Mouse (Mus musculus): Measurements from ENCODE around the gene Xpo5. TPM values are rescaled to one million over a fixed set of nuclear protein-coding genes. Genes with fewer than 3 reads are reported as not detected.
A peak's percentile ranks its signal among the peaks of the same experiment; 100 is the strongest.

Gene Xpo5
- polyA plus RNA-seq (2014; fragmentation: Nextera tagmentation; extraction: Ambion mirVana), result 43.4 and 44.4 TPM in 2 replicates

GRCm38 (mm10) chr17:46202421-46203071 is at the start of gene Xpo5, which contains the start of gene Polh:
Xpo5 (plus strand) TSS chr17:46202782.
Polh (minus strand) TSS chr17:46202645.
- Histone ChIP-seq H3K9ac (peak within 1 kb of the TSS; percentile 72), H3K9me3 (ENCODE audit: control insufficient read depth, low read length) (no peaks in the 10 kb centered on the region), H3K4me2 (replicated peaks) (peak within 1 kb of the TSS; percentile 97), H3K4me1 (replicated peaks; ENCODE audit: control insufficient read depth, insufficient read depth, low read length) (peaks cover 20% of the 10 kb centered on the region), H3K4me3 (replicated peaks; ENCODE audit: low read length) (peak within 1 kb of the TSS; percentile 94), H3K27me3 (ENCODE audit: control insufficient read depth, insufficient read depth, low read length) (no peaks in the 10 kb centered on the region), H3K36me3 (replicated peaks; ENCODE audit: control insufficient read depth, insufficient read depth) (peaks cover 47% of the 10 kb centered on the region), H3K27ac (peak within 1 kb of the TSS; percentile 72)
- ATAC-seq (ENCODE audit: low FRiP score) (peak; percentile 96), DNase-seq (ENCODE audit: low spot score) (peak; percentile 98)
- WGBS, result 1% methylated on average over 66 of the region's 66 CpGs

GRCm38 (mm10) chr17:46152847-46153782 is 49.5 kb upstream of the Xpo5 start, which contains the start of gene Mad2l1bp:
Mad2l1bp (minus strand) TSS chr17:46153553.
- peak within 1 kb of the TSS; percentile 57 for H3K4me3 ChIP-seq (replicated peaks; ENCODE audit: low read length)
- DNase-seq (ENCODE audit: low spot score), result peak; percentile 82
- H3K36me3 ChIP-seq (replicated peaks; ENCODE audit: control insufficient read depth, insufficient read depth), result peaks cover 9% of the 10 kb centered on the region
- peaks cover 8% of the 10 kb centered on the region for H3K4me1 ChIP-seq (replicated peaks; ENCODE audit: control insufficient read depth, insufficient read depth, low read length)
- H3K27ac ChIP-seq, result peak within 1 kb of the TSS; percentile 44
- WGBS, result 10% methylated on average over 33 of the region's 33 CpGs
- no peaks in the 10 kb centered on the region for H3K27me3 ChIP-seq (ENCODE audit: control insufficient read depth, insufficient read depth, low read length)
- ATAC-seq (ENCODE audit: low FRiP score), result peak; percentile 91
- H3K9ac ChIP-seq, result peak within 1 kb of the TSS; percentile 78
- peak within 1 kb of the TSS; percentile 95 for H3K4me2 ChIP-seq (replicated peaks)
- H3K9me3 ChIP-seq (ENCODE audit: control insufficient read depth, low read length), result no peaks in the 10 kb centered on the region

- ATAC-seq (ENCODE audit: low FRiP score) (no peak), DNase-seq (ENCODE audit: low spot score) (no peak)
- H3K4me1 ChIP-seq (replicated peaks; ENCODE audit: control insufficient read depth, insufficient read depth, low read length), result peaks cover 8% of the 10 kb centered on the region
- H3K27me3 ChIP-seq (ENCODE audit: control insufficient read depth, insufficient read depth, low read length), result no peaks in the 10 kb centered on the region
- WGBS, result 99% methylated on average over 3 of the region's 3 CpGs
- H3K27ac ChIP-seq, result no peak overlapping the region
- no peaks in the 10 kb centered on the region for H3K9me3 ChIP-seq (ENCODE audit: control insufficient read depth, low read length)
- no peak overlapping the region for H3K4me3 ChIP-seq (replicated peaks; ENCODE audit: low read length)
- no peak overlapping the region for H3K9ac ChIP-seq
- H3K4me2 ChIP-seq (replicated peaks), result no peak overlapping the region
- no peaks in the 10 kb centered on the region for H3K36me3 ChIP-seq (replicated peaks; ENCODE audit: control insufficient read depth, insufficient read depth)
These were observed 48.2 kb upstream of the Xpo5 start for GRCm38 (mm10) chr17:46154336-46154735.

- Histone ChIP-seq H3K4me3 (replicated peaks; ENCODE audit: low read length) (no peak overlapping the region), H3K9ac (no peak overlapping the region), H3K4me2 (replicated peaks) (no peak overlapping the region), H3K27me3 (ENCODE audit: control insufficient read depth, insufficient read depth, low read length) (no peaks in the 10 kb centered on the region), H3K27ac (no peak overlapping the region), H3K9me3 (ENCODE audit: control insufficient read depth, low read length) (no peaks in the 10 kb centered on the region), H3K36me3 (replicated peaks; ENCODE audit: control insufficient read depth, insufficient read depth) (no peaks in the 10 kb centered on the region), H3K4me1 (replicated peaks; ENCODE audit: control insufficient read depth, insufficient read depth, low read length) (peaks cover 15% of the 10 kb centered on the region)
- ATAC-seq (ENCODE audit: low FRiP score), result no peak
- DNase-seq (ENCODE audit: low spot score), result no peak
- 91% methylated on average over 5 of the region's 5 CpGs for WGBS
These were observed 45.9 kb upstream of the Xpo5 start for GRCm38 (mm10) chr17:46156680-46157079.

- ATAC-seq (ENCODE audit: low FRiP score) (no peak), DNase-seq (ENCODE audit: low spot score) (no peak)
- no peak overlapping the region for H3K9ac ChIP-seq
- H3K27me3 ChIP-seq (ENCODE audit: control insufficient read depth, insufficient read depth, low read length), result no peaks in the 10 kb centered on the region
- H3K4me1 ChIP-seq (replicated peaks; ENCODE audit: control insufficient read depth, insufficient read depth, low read length), result peaks cover 20% of the 10 kb centered on the region
- 90% methylated on average over 8 of the region's 8 CpGs for WGBS
- H3K36me3 ChIP-seq (replicated peaks; ENCODE audit: control insufficient read depth, insufficient read depth), result no peaks in the 10 kb centered on the region
- no peak overlapping the region for H3K27ac ChIP-seq
- H3K9me3 ChIP-seq (ENCODE audit: control insufficient read depth, low read length), result no peaks in the 10 kb centered on the region
- H3K4me3 ChIP-seq (replicated peaks; ENCODE audit: low read length), result no peak overlapping the region
- H3K4me2 ChIP-seq (replicated peaks), result no peak overlapping the region
These were observed 45.5 kb upstream of the Xpo5 start for GRCm38 (mm10) chr17:46157131-46157530.

GRCm38 (mm10) chr17:46159236-46159635 is 43.3 kb upstream of the Xpo5 start:
- DNase-seq (ENCODE audit: low spot score), result no peak
- H3K9ac ChIP-seq, result no peak overlapping the region
- H3K9me3 ChIP-seq (ENCODE audit: control insufficient read depth, low read length), result no peaks in the 10 kb centered on the region
- no peak overlapping the region for H3K27ac ChIP-seq
- 73% methylated on average over 2 of the region's 2 CpGs for WGBS
- peaks cover 11% of the 10 kb centered on the region for H3K36me3 ChIP-seq (replicated peaks; ENCODE audit: control insufficient read depth, insufficient read depth)
- H3K4me1 ChIP-seq (replicated peaks; ENCODE audit: control insufficient read depth, insufficient read depth, low read length), result peaks cover 12% of the 10 kb centered on the region
- no peak for ATAC-seq (ENCODE audit: low FRiP score)
- peak overlapping the region; percentile 72; the same call in 1 of the 2 replicates for H3K4me2 ChIP-seq (replicated peaks)
- H3K4me3 ChIP-seq (replicated peaks; ENCODE audit: low read length), result no peak overlapping the region
- H3K27me3 ChIP-seq (ENCODE audit: control insufficient read depth, insufficient read depth, low read length), result no peaks in the 10 kb centered on the region

GRCm38 (mm10) chr17:46160090-46160662 is 42.4 kb upstream of the Xpo5 start:
- H3K36me3 ChIP-seq (replicated peaks; ENCODE audit: control insufficient read depth, insufficient read depth), result peaks cover 20% of the 10 kb centered on the region
- WGBS, result 0% methylated on average over 16 of the region's 16 CpGs
- H3K4me2 ChIP-seq (replicated peaks), result peak overlapping the region; percentile 72
- H3K4me1 ChIP-seq (replicated peaks; ENCODE audit: control insufficient read depth, insufficient read depth, low read length), result peaks cover 12% of the 10 kb centered on the region
- H3K4me3 ChIP-seq (replicated peaks; ENCODE audit: low read length), result peak overlapping the region; percentile 73
- H3K27ac ChIP-seq, result peak overlapping the region; percentile 56
- no peaks in the 10 kb centered on the region for H3K27me3 ChIP-seq (ENCODE audit: control insufficient read depth, insufficient read depth, low read length)
- no peaks in the 10 kb centered on the region for H3K9me3 ChIP-seq (ENCODE audit: control insufficient read depth, low read length)
- H3K9ac ChIP-seq, result peak overlapping the region; percentile 45
- ATAC-seq (ENCODE audit: low FRiP score) (peak; percentile 54), DNase-seq (ENCODE audit: low spot score) (peak; percentile 79)

GRCm38 (mm10) chr17:46160686-46161085 is 41.9 kb upstream of the Xpo5 start, which contains the start of gene Gtpbp2:
Gtpbp2 (plus strand) TSS chr17:46161032.
- H3K4me3 ChIP-seq (replicated peaks; ENCODE audit: low read length), result peak within 1 kb of the TSS; percentile 73
- peak within 1 kb of the TSS; percentile 72 for H3K4me2 ChIP-seq (replicated peaks)

GRCm38 (mm10) chr17:46161179-46161578 is 41.4 kb upstream of the Xpo5 start:
- Histone ChIP-seq H3K27me3 (ENCODE audit: control insufficient read depth, insufficient read depth, low read length) (no peaks in the 10 kb centered on the region), H3K27ac (peak overlapping the region; percentile 52), H3K4me1 (replicated peaks; ENCODE audit: control insufficient read depth, insufficient read depth, low read length) (peaks cover 12% of the 10 kb centered on the region), H3K4me3 (replicated peaks; ENCODE audit: low read length) (peak overlapping the region; percentile 73), H3K4me2 (replicated peaks) (peak overlapping the region; percentile 65), H3K36me3 (replicated peaks; ENCODE audit: control insufficient read depth, insufficient read depth) (peaks cover 30% of the 10 kb centered on the region), H3K9me3 (ENCODE audit: control insufficient read depth, low read length) (no peaks in the 10 kb centered on the region), H3K9ac (peak overlapping the region; percentile 74)
- peak; percentile 34 for DNase-seq (ENCODE audit: low spot score)
- peak; percentile 32 for ATAC-seq (ENCODE audit: low FRiP score)
- under 1% methylated on average over 19 of the region's 19 CpGs for WGBS

More at GRCm38 (mm10) chr17:46160686-46161085, 41.9 kb upstream of the Xpo5 start, which contains the start of gene Gtpbp2:
- WGBS, result under 1% methylated on average over 23 of the region's 23 CpGs
- no peaks in the 10 kb centered on the region for H3K9me3 ChIP-seq (ENCODE audit: control insufficient read depth, low read length)
- ATAC-seq (ENCODE audit: low FRiP score) (peak; percentile 97), DNase-seq (ENCODE audit: low spot score) (peak; percentile 100)
- peak within 1 kb of the TSS; percentile 74 for H3K9ac ChIP-seq
- H3K27ac ChIP-seq, result peak within 1 kb of the TSS; percentile 56
- H3K4me1 ChIP-seq (replicated peaks; ENCODE audit: control insufficient read depth, insufficient read depth, low read length), result peaks cover 12% of the 10 kb centered on the region
- H3K27me3 ChIP-seq (ENCODE audit: control insufficient read depth, insufficient read depth, low read length), result no peaks in the 10 kb centered on the region
- H3K36me3 ChIP-seq (replicated peaks; ENCODE audit: control insufficient read depth, insufficient read depth), result peaks cover 25% of the 10 kb centered on the region
